Mouse (Mus musculus): ENCODE results near the gene Arl5a.

- TF ChIP-seq GATA1 (IDR thresholded peaks at IDR 0.05; ENCODE audit: low read length) (no peak), TAL1 (IDR thresholded peaks at IDR 0.05; ENCODE audit: low read length) (no peak)
Measured at GRCm38 (mm10) chr2:52358156-52358555, 66.5 kb downstream of the Arl5a start.

All from erythroblast, embryonic 14.5 days (primary cell).